Comparison of ENCODE assay signal across 10 mouse cellular contexts in genomic region chr15:82224602-82225215, GRCm38 (mm10). TPM values are rescaled to one million over a fixed set of nuclear protein-coding genes. Genes with fewer than 3 reads are reported as not detected.
DNase-seq lines count a peak whose midpoint lies in the region; ATAC-seq and TF ChIP-seq lines count a peak whose summit lies in the region.
"Had no signal": no experiment of that assay in that cellular context is flagged by ENCODE, and none has a peak within 500 bp of the region (broad histone marks: within the 10 kb centered on the region; RNA-seq: fewer than 3 reads in every experiment).

No protein-coding gene starts in this region.

- H3K4me2 ChIP-seq in heart, embryonic 14.5 days (ENCODE audit: low read length) = peak overlapping the region; percentile 67
- H3K4me2 ChIP-seq in embryonic facial prominence, embryonic 14.5 days (ENCODE audit: low read depth, low read length) = peak overlapping the region; percentile 64
- H3K4me2 ChIP-seq in limb, embryonic 12.5 days = peak overlapping the region; percentile 66
- H3K4me2 ChIP-seq in midbrain, postnatal 0 days (ENCODE audit: low read depth, low read length, poor library complexity, severe bottlenecking) = peak overlapping the region; percentile 49

- no peak overlapping the region for H3K9ac ChIP-seq in heart, embryonic 14.5 days (ENCODE audit: low read length)
- no peak overlapping the region for H3K9ac ChIP-seq in embryonic facial prominence, embryonic 14.5 days (ENCODE audit: low read depth, low read length)
- no peak overlapping the region for H3K9ac ChIP-seq in limb, embryonic 12.5 days (replicated peaks)
- no peak overlapping the region for H3K9ac ChIP-seq in midbrain, postnatal 0 days (replicated peaks; ENCODE audit: low read length, poor library complexity, severe bottlenecking)

- peak overlapping the region in 1 of 2 experiments; percentile 40; a peak in 1 of 4 replicates for H3K4me3 ChIP-seq in heart, embryonic 14.5 days (ENCODE audit: control insufficient read depth in 1 of 2, insufficient read depth in 1 of 2, low read depth in 1 of 2, low read length in 2 of 2)
- H3K4me3 ChIP-seq in embryonic facial prominence, embryonic 14.5 days (ENCODE audit: low read depth, low read length) = peak overlapping the region; percentile 36
- peak overlapping the region; percentile 41; the same call in 1 of the 2 replicates for H3K4me3 ChIP-seq in limb, embryonic 12.5 days (replicated peaks)
- no peak overlapping the region; the same call in 1 of the 2 replicates for H3K4me3 ChIP-seq in midbrain, postnatal 0 days (ENCODE audit: low read depth, low read length)

- DNase-seq in heart, adult 8-10 months (ENCODE audit: low spot score) = no peak
- no peak for DNase-seq in embryonic facial prominence, embryonic 14.5 days (ENCODE audit: low spot score)
- DNase-seq in midbrain, postnatal 0 days (ENCODE audit: low spot score) = no peak
- DNase-seq in layer of hippocampus, postnatal 25 days (ENCODE audit: extremely low spot score in 1 of 2, low spot score in 1 of 2) = no peak
- no peak for DNase-seq in kidney, adult 9 months
- no peak for DNase-seq in adrenal gland, postnatal 4 days (ENCODE audit: low spot score in 2 of 2)
- DNase-seq: adrenal gland, adult 8-10 months had no signal

- H3K27me3 ChIP-seq in heart, embryonic 14.5 days (ENCODE audit: control insufficient read depth, insufficient read depth, low read length) = peaks cover 57% of the 10 kb centered on the region
- H3K27me3 ChIP-seq in embryonic facial prominence, embryonic 14.5 days (replicated peaks; ENCODE audit: control insufficient read depth, insufficient read depth, low read length) = peaks cover 25% of the 10 kb centered on the region
- peaks cover 55% of the 10 kb centered on the region for H3K27me3 ChIP-seq in limb, embryonic 12.5 days
- H3K27me3 ChIP-seq in midbrain, postnatal 0 days (ENCODE audit: insufficient read depth, low read length) = peaks cover 8% of the 10 kb centered on the region; the same call in 1 of the 2 replicates

- no peak overlapping the region for H3K27ac ChIP-seq in heart, embryonic 14.5 days (replicated peaks in 1 of 2; ENCODE audit: control insufficient read depth in 1 of 2, insufficient read depth in 1 of 2, low read depth in 2 of 2, low read length in 2 of 2)
- no peak overlapping the region for H3K27ac ChIP-seq in embryonic facial prominence, embryonic 14.5 days (replicated peaks; ENCODE audit: low read depth, low read length)
- H3K27ac ChIP-seq in limb, embryonic 12.5 days = no peak overlapping the region
- no peak overlapping the region for H3K27ac ChIP-seq in midbrain, postnatal 0 days (ENCODE audit: low read depth, low read length)

- no peak for TF ChIP-seq CTCF in midbrain, postnatal 0 days (IDR thresholded peaks at IDR 0.05)

- H3K4me1 ChIP-seq in heart, embryonic 14.5 days (ENCODE audit: control insufficient read depth in 2 of 2, insufficient read depth in 2 of 2, low read length in 2 of 2) = peaks cover 4 to 20% of the 10 kb centered on the region in 2 experiments; a peak in 3 of 4 replicates
- peaks cover 5% of the 10 kb centered on the region; the same call in 1 of the 2 replicates for H3K4me1 ChIP-seq in embryonic facial prominence, embryonic 14.5 days (ENCODE audit: control insufficient read depth, insufficient read depth, low read length)
- H3K4me1 ChIP-seq in limb, embryonic 12.5 days (replicated peaks) = peaks cover 17% of the 10 kb centered on the region
- 0 out of 2 replicates have a peak, but pooled peaks cover 2% of the 10 kb centered on the region for H3K4me1 ChIP-seq in midbrain, postnatal 0 days (ENCODE audit: insufficient read depth, low read length)

- no peak for ATAC-seq in heart, embryonic 14.5 days (ENCODE audit: insufficient number of reproducible peaks, insufficient read depth, low FRiP score, low read depth)
- no peak for ATAC-seq in embryonic facial prominence, embryonic 14.5 days (ENCODE audit: low read depth)
- no peak for ATAC-seq in limb, embryonic 12.5 days (ENCODE audit: insufficient number of reproducible peaks, insufficient read depth, low FRiP score, low TSS enrichment, low read depth)
- ATAC-seq in midbrain, postnatal 0 days (ENCODE audit: low FRiP score) = no peak

- H3K9me3 ChIP-seq in heart, embryonic 14.5 days (ENCODE audit: control insufficient read depth, low read length) = no peaks in the 10 kb centered on the region
- no peaks in the 10 kb centered on the region for H3K9me3 ChIP-seq in embryonic facial prominence, embryonic 14.5 days (ENCODE audit: control insufficient read depth, low read length)
- H3K9me3 ChIP-seq in limb, embryonic 12.5 days = no peaks in the 10 kb centered on the region
- H3K9me3 ChIP-seq in midbrain, postnatal 0 days (ENCODE audit: low read length) = no peaks in the 10 kb centered on the region

- no peaks in the 10 kb centered on the region for H3K36me3 ChIP-seq in heart, embryonic 14.5 days (ENCODE audit: control insufficient read depth, insufficient read depth, low read length)
- no peaks in the 10 kb centered on the region for H3K36me3 ChIP-seq in embryonic facial prominence, embryonic 14.5 days (ENCODE audit: control insufficient read depth, insufficient read depth, low read length)
- no peaks in the 10 kb centered on the region for H3K36me3 ChIP-seq in limb, embryonic 12.5 days
- no peaks in the 10 kb centered on the region for H3K36me3 ChIP-seq in midbrain, postnatal 0 days (ENCODE audit: insufficient read depth, low read length)

- 27% methylated on average over 7 of the region's 7 CpGs for WGBS in heart, embryonic 14.5 days
- WGBS in embryonic facial prominence, embryonic 14.5 days = 32% methylated on average over 7 of the region's 7 CpGs
- 33% methylated on average over 7 of the region's 7 CpGs for WGBS in limb, embryonic 12.5 days
- 37% methylated on average over 7 of the region's 7 CpGs for whole genome bisulfite sequencing in midbrain, postnatal 0 days

RNA-seq across cellular contexts. Expression of gene Tnfrsf13c, which starts 0.5 kb away (rescaled TPM):
- 0.11 and 0.16 TPM in 2 replicates for polyA plus RNA-seq in heart, embryonic 14.5 days (2014; fragmentation: Nextera tagmentation; extraction: Ambion mirVana)
- under 1 TPM in 1 of 4 experiments, not detected in 3; 0.26 TPM for total RNA-seq in heart, adult 8-10 months (2022)
- polyA plus RNA-seq in embryonic facial prominence, embryonic 14.5 days (2014; fragmentation: Nextera tagmentation; extraction: Ambion mirVana) = 0.17 and 0.40 TPM in 2 replicates
- polyA plus RNA-seq in limb, embryonic 12.5 days (2016; fragmentation: Nextera tagmentation; extraction: Ambion mirVana) = 0.10 TPM in 1 of 2 replicates, not detected in the other
- 0.94 and 2.1 TPM in 2 replicates for total RNA-seq in midbrain, postnatal 0 days (2014; rRNA removed)
- 0.18 and 0.27 TPM in 2 replicates for polyA plus RNA-seq in midbrain, postnatal 0 days (2015; fragmentation: Nextera tagmentation; extraction: Ambion mirVana)
- total RNA-seq in layer of hippocampus, postnatal 25 days (2021) = under 1 TPM in 1 of 2 experiments, not detected in 1; 0.22 TPM
- 1 to 10 TPM in 1 of 2 experiments, under 1 TPM in 1; 0.65 to 1.5 TPM for total RNA-seq in adrenal gland, postnatal 4 days (2021)

RNA-seq across cellular contexts. Expression of gene Shisa8, which starts 12.1 kb away (rescaled TPM):
- polyA plus RNA-seq in heart, embryonic 14.5 days (2014; fragmentation: Nextera tagmentation; extraction: Ambion mirVana) = 0.22 and 0.42 TPM in 2 replicates
- under 1 TPM in 1 of 4 experiments, not detected in 3; 0.26 TPM for total RNA-seq in heart, adult 8-10 months (2022)
- 0.93 and 1.4 TPM in 2 replicates for polyA plus RNA-seq in embryonic facial prominence, embryonic 14.5 days (2014; fragmentation: Nextera tagmentation; extraction: Ambion mirVana)
- 0.10 and 0.23 TPM in 2 replicates for polyA plus RNA-seq in limb, embryonic 12.5 days (2016; fragmentation: Nextera tagmentation; extraction: Ambion mirVana)
- 6.5 and 7.6 TPM in 2 replicates for total RNA-seq in midbrain, postnatal 0 days (2014; rRNA removed)
- polyA plus RNA-seq in midbrain, postnatal 0 days (2015; fragmentation: Nextera tagmentation; extraction: Ambion mirVana) = 1.6 and 2.2 TPM in 2 replicates
- total RNA-seq in layer of hippocampus, postnatal 25 days (2021) = 1 to 10 TPM; 1.4 to 1.9 TPM
- total RNA-seq in adrenal gland, postnatal 4 days (2021) = under 1 TPM; 0.70 to 0.79 TPM

RNA-seq across cellular contexts. Expression of gene Cenpm, which starts 19.8 kb away (rescaled TPM):
- polyA plus RNA-seq in heart, embryonic 14.5 days (2014; fragmentation: Nextera tagmentation; extraction: Ambion mirVana) = 67.7 and 73.0 TPM in 2 replicates
- 1 to 10 TPM in 1 of 4 experiments, under 1 TPM in 3; 0.29 to 1.5 (median 0.44) TPM for total RNA-seq in heart, adult 8-10 months (2022)
- polyA plus RNA-seq in embryonic facial prominence, embryonic 14.5 days (2014; fragmentation: Nextera tagmentation; extraction: Ambion mirVana) = 51.7 and 63.5 TPM in 2 replicates
- 75.5 and 75.7 TPM in 2 replicates for polyA plus RNA-seq in limb, embryonic 12.5 days (2016; fragmentation: Nextera tagmentation; extraction: Ambion mirVana)
- total RNA-seq in midbrain, postnatal 0 days (2014; rRNA removed) = 5.2 and 17.9 TPM in 2 replicates
- polyA plus RNA-seq in midbrain, postnatal 0 days (2015; fragmentation: Nextera tagmentation; extraction: Ambion mirVana) = 10.2 TPM in 2 replicates
- total RNA-seq in layer of hippocampus, postnatal 25 days (2021) = 1 to 10 TPM; 2.2 to 2.4 TPM
- total RNA-seq in adrenal gland, postnatal 4 days (2021) = 10 to 100 TPM; 12.8 to 16.8 TPM

RNA-seq across cellular contexts. Expression of gene 1500009C09Rik, which starts 27.5 kb away (rescaled TPM):
- polyA plus RNA-seq in heart, embryonic 14.5 days (2014; fragmentation: Nextera tagmentation; extraction: Ambion mirVana) = not detected in 2 replicates
- not detected for total RNA-seq in heart, adult 8-10 months (2022)
- 0.25 TPM in 1 of 2 replicates, not detected in the other for polyA plus RNA-seq in embryonic facial prominence, embryonic 14.5 days (2014; fragmentation: Nextera tagmentation; extraction: Ambion mirVana)
- not detected in 2 replicates for polyA plus RNA-seq in limb, embryonic 12.5 days (2016; fragmentation: Nextera tagmentation; extraction: Ambion mirVana)
- total RNA-seq in midbrain, postnatal 0 days (2014; rRNA removed) = 139 and 156 TPM in 2 replicates
- polyA plus RNA-seq in midbrain, postnatal 0 days (2015; fragmentation: Nextera tagmentation; extraction: Ambion mirVana) = 15.4 and 17.9 TPM in 2 replicates
- total RNA-seq in layer of hippocampus, postnatal 25 days (2021) = 100 to 1,000 TPM in 1 of 2 experiments, 10 to 100 TPM in 1; 98.3 to 111 TPM
- total RNA-seq in adrenal gland, postnatal 4 days (2021) = under 1 TPM; 0.40 to 0.56 TPM
- polyA plus RNA-seq: liver, adult 2 months had no signal

RNA-seq across cellular contexts. Expression of gene Sept3, which starts 50.0 kb away (rescaled TPM):
- 4.7 and 4.9 TPM in 2 replicates for polyA plus RNA-seq in heart, embryonic 14.5 days (2014; fragmentation: Nextera tagmentation; extraction: Ambion mirVana)
- under 1 TPM; 0.16 to 0.90 (median 0.44) TPM for total RNA-seq in heart, adult 8-10 months (2022)
- 13.7 and 16.7 TPM in 2 replicates for polyA plus RNA-seq in embryonic facial prominence, embryonic 14.5 days (2014; fragmentation: Nextera tagmentation; extraction: Ambion mirVana)
- polyA plus RNA-seq in limb, embryonic 12.5 days (2016; fragmentation: Nextera tagmentation; extraction: Ambion mirVana) = 45.5 and 46.3 TPM in 2 replicates
- total RNA-seq in midbrain, postnatal 0 days (2014; rRNA removed) = 480 and 506 TPM in 2 replicates
- 369 and 404 TPM in 2 replicates for polyA plus RNA-seq in midbrain, postnatal 0 days (2015; fragmentation: Nextera tagmentation; extraction: Ambion mirVana)
- 100 to 1,000 TPM; 617 to 679 TPM for total RNA-seq in layer of hippocampus, postnatal 25 days (2021)
- 10 to 100 TPM; 13.3 to 17.7 TPM for total RNA-seq in adrenal gland, postnatal 4 days (2021)
